Mouse (Mus musculus) kidney, postnatal 0 days (tissue): ENCODE data around the gene Lmod2. TPM values are rescaled to one million over a fixed set of nuclear protein-coding genes. Genes with fewer than 3 reads are reported as not detected.

Source experiments
- ATAC-seq: fragments of 200-750 bp; cut with Nextera tagmentation; replicated peaks from 2 replicates; pipeline ENCODE4 v1.8.0; 2017; ENCODE audit warnings: low read depth, moderate number of reproducible peaks, moderate TSS enrichment, moderate library complexity; ENCODE audit not compliant: low FRiP score
- DNase-seq: peaks from one replicate; pipeline ENCODE4 v3.0.0-alpha.2; 2016; ENCODE audit warnings: low spot score
- H3K27ac ChIP-seq: fragments of 300-500 bp; sonication (generic); 2 replicates; pipeline ENCODE4 v1.5.1; 2014; ENCODE audit warnings: mild to moderate bottlenecking
- H3K27me3 ChIP-seq: fragments of 300-500 bp; sonication (generic); 2 replicates; pipeline ENCODE4 v1.6.1; 2014; ENCODE audit warnings: low read length, mixed read lengths; ENCODE audit not compliant: insufficient read depth
- H3K36me3 ChIP-seq: fragments of 300-500 bp; sonication (generic); 2 replicates; pipeline ENCODE4 v1.6.1; 2014; ENCODE audit warnings: low read length, mixed read lengths; ENCODE audit not compliant: insufficient read depth
- H3K4me1 ChIP-seq: fragments of 300-500 bp; sonication (generic); replicated peaks from 2 replicates; pipeline ENCODE4 v1.6.1; 2014; ENCODE audit warnings: antibody characterized with exemption, low read length, mixed read lengths; ENCODE audit not compliant: insufficient read depth
- H3K4me2 ChIP-seq: fragments of 300-500 bp; sonication (generic); 2 replicates; pipeline ENCODE4 v1.6.1; 2014; ENCODE audit warnings: mild to moderate bottlenecking, low read length, moderate library complexity, mixed read lengths
- H3K4me3 ChIP-seq: fragments of 300-500 bp; sonication (generic); replicated peaks from 2 replicates; pipeline ENCODE4 v1.5.1; 2014; ENCODE audit warnings: low read depth, low read length
- H3K9ac ChIP-seq: fragments of 300-500 bp; sonication (generic); 2 replicates; pipeline ENCODE4 v1.6.1; 2014; ENCODE audit warnings: low read depth, low read length
- H3K9me3 ChIP-seq: fragments of 300-500 bp; sonication (generic); replicated peaks from 2 replicates; pipeline ENCODE4 v1.6.1; 2016; ENCODE audit warnings: low read length, inconsistent platforms, mixed read lengths
- CTCF ChIP-seq: IDR thresholded peaks from 2 replicates; pipeline ENCODE4 v1.5.1; 2016; ENCODE audit warnings: antibody characterized with exemption, low read depth, mild to moderate bottlenecking, moderate library complexity
- WGBS: fragments of 180-500 bp; shearing (Covaris S2); extraction: QIAGEN DNeasy Blood & Tissue Kit; methylation state at CpG from one replicate; pipeline ENCODE4 v1.1.7; 2014; 5-methylcytosine and 5-hydroxymethylcytosine counted together
- polyA plus RNA-seq: library from polyadenylated mRNA; unstranded; fragments of >200 nt; fragmentation: Nextera tagmentation; extraction: Ambion mirVana; gene quantifications from 2 replicates; pipeline ENCODE4 v1.2.1, GENCODE M21; 2015

The Lmod2 gene
- polyA plus RNA-seq, 1 experiment from 2014 or later = not detected

DNA sequence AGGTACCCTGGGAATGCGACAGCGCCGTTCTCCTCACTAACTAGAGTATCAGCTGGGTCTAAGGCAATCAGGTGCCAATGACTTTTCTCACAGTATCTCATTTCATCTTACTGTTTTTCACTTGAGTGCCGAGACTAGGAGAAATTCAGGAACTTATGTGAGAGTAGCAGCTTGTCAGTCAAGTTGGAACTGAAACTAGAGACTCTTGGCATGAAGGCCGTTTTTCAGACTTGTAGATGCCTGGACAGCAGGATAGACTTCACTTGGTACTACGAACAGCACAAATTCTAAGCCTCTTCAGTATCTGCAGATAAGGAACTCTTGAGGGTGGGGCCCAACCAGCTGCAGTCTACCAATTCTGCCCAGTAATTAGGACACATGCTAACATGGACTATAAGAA lies 2.6 kb downstream of the Lmod2 start:
- Histone ChIP-seq H3K4me2 (no peak overlapping the region), H3K27ac (no peak overlapping the region), H3K9ac (no peak overlapping the region), H3K4me3 (no peak overlapping the region), H3K4me1 (no peaks in the 10 kb centered on the region), H3K36me3 (no peaks in the 10 kb centered on the region), H3K9me3 (no peaks in the 10 kb centered on the region), H3K27me3 (no peaks in the 10 kb centered on the region)
- ATAC-seq (no peak), DNase-seq (no peak)
- 82% methylated on average over 6 of the region's 6 CpGs for WGBS
- no peak for TF ChIP-seq CTCF

DNA sequence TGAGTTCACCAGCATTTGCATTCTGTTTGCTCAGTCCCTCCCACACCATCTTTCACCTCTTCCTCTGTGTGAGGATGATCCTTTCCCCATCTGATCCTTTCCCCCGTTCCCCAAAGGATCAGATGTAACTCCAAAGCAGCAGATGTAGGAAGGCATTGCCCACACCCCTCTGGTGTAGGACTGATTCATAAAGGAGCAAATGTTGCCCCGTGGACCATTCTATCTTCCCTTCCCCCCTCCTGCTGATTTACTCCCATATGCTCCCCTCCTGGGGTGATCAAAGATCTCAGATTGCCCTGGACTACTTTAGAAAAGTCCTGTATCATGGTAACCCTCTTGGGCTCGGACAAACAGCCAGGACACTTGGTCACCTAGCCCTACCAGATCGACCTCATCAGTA lies 3.2 kb downstream of the Lmod2 start:
- Histone ChIP-seq H3K27ac (no peak overlapping the region), H3K9ac (no peak overlapping the region), H3K4me1 (no peaks in the 10 kb centered on the region), H3K9me3 (no peaks in the 10 kb centered on the region), H3K36me3 (no peaks in the 10 kb centered on the region), H3K4me3 (no peak overlapping the region), H3K4me2 (no peak overlapping the region), H3K27me3 (no peaks in the 10 kb centered on the region)
- TF ChIP-seq CTCF = no peak
- 61% methylated on average over 4 of the region's 4 CpGs for WGBS
- ATAC-seq = no peak
- DNase-seq = no peak

DNA sequence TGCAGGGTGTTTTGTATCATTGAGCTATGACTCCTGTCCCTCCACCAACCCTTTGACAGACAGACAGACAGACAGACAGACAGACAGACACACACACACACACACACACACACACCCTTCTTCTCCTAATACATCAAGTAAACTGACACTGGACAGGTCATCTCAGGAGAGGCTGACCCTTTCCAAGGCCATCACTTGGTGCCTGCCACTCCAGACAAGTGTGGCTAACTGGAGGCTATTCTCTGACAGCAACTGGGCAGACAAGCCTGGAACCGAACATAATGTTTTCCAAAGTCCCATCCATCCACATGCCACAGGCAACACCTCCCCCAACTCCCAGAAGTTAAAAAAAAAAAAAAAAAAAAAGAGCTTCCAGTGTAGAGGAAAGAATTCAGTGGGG lies 4.1 kb downstream of the Lmod2 start:
- Histone ChIP-seq H3K4me1 (no peaks in the 10 kb centered on the region), H3K9me3 (no peaks in the 10 kb centered on the region), H3K27ac (no peak overlapping the region), H3K9ac (no peak overlapping the region), H3K36me3 (no peaks in the 10 kb centered on the region), H3K4me3 (no peak overlapping the region), H3K4me2 (no peak overlapping the region), H3K27me3 (no peaks in the 10 kb centered on the region)
- DNase-seq = no peak
- no peak for TF ChIP-seq CTCF
- 15% methylated on average over 1 of the region's 1 CpGs for WGBS
- no peak for ATAC-seq

DNA sequence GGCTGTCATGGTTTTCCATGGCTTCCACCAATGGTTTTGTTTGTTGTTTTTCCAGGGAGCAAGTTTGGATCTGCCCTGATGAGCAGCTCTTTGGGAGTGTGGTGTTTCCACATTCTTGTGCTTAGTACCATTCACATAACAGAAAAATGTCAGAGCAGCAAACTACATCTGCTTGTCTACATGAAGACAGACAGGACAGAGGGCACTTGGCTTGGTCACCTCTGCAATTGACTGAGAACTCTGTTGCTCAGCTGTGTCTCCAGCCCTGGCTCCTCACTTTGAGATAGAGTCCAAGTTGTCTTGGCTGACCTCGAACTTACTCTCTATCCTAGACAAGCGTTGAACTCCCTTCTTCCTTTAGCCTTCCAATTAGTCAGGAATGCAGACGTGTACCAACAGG lies 4.8 kb downstream of the Lmod2 start:
- no peaks in the 10 kb centered on the region for H3K27me3 ChIP-seq
- no peak for TF ChIP-seq CTCF
- no peak overlapping the region for H3K4me2 ChIP-seq
- WGBS = 81% methylated on average over 3 of the region's 3 CpGs
- DNase-seq (no peak), ATAC-seq (no peak)
- no peak overlapping the region for H3K4me3 ChIP-seq
- H3K9ac ChIP-seq = no peak overlapping the region
- H3K27ac ChIP-seq = no peak overlapping the region
- no peaks in the 10 kb centered on the region for H3K4me1 ChIP-seq
- H3K9me3 ChIP-seq = no peaks in the 10 kb centered on the region
- H3K36me3 ChIP-seq = no peaks in the 10 kb centered on the region

DNA sequence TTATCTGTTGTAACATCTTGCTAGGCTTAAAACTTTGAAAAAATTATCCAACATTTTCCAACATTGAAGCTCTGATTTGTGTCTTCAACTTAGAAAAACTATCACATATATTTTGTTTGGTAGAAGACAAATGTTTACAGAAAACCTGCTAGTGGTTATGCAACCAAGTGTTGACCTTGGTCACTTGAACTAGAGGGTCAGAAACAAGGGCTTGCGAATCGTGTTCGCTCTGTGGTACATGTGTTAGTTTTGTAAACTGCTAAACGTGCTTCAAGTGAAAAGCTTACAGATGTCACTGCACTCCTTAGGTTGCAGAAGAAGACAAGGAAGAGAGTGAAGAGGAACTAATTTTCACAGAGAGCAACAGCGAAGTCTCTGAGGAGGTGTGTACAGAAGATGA lies 5.4 kb downstream of the Lmod2 start:
- no peak overlapping the region for H3K4me2 ChIP-seq
- WGBS = 85% methylated on average over 5 of the region's 5 CpGs
- H3K27ac ChIP-seq = no peak overlapping the region
- H3K9me3 ChIP-seq = no peaks in the 10 kb centered on the region
- H3K4me3 ChIP-seq = no peak overlapping the region
- DNase-seq = no peak
- H3K36me3 ChIP-seq = no peaks in the 10 kb centered on the region
- TF ChIP-seq CTCF = no peak
- H3K9ac ChIP-seq = no peak overlapping the region
- H3K27me3 ChIP-seq = no peaks in the 10 kb centered on the region
- H3K4me1 ChIP-seq = no peaks in the 10 kb centered on the region
- no peak for ATAC-seq

DNA sequence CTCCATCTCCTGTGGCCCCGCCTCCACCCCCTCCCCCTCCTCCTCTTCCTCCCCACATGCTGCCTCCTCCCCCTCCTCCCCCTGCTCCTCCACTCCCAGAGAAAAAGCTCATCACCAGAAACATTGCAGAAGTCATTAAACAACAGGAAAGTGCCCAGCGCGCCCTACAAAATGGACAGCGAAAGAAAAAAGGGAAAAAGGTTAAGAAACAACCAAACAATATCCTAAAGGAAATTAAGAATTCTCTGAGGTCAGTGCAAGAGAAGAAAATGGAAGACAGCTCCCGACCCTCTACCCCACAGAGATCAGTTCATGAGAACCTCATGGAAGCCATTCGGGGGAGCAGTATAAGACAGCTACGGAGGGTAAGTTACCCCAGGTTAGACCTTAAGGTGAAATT lies 6.7 kb downstream of the Lmod2 start:
- WGBS = 98% methylated on average over 7 of the region's 7 CpGs
- H3K27me3 ChIP-seq = no peaks in the 10 kb centered on the region
- H3K4me3 ChIP-seq = no peak overlapping the region
- H3K36me3 ChIP-seq = no peaks in the 10 kb centered on the region
- DNase-seq = no peak
- no peak for TF ChIP-seq CTCF
- H3K9me3 ChIP-seq = no peaks in the 10 kb centered on the region
- no peak overlapping the region for H3K9ac ChIP-seq
- no peak overlapping the region for H3K27ac ChIP-seq
- no peak overlapping the region for H3K4me2 ChIP-seq
- H3K4me1 ChIP-seq = no peaks in the 10 kb centered on the region
- ATAC-seq = no peak

DNA sequence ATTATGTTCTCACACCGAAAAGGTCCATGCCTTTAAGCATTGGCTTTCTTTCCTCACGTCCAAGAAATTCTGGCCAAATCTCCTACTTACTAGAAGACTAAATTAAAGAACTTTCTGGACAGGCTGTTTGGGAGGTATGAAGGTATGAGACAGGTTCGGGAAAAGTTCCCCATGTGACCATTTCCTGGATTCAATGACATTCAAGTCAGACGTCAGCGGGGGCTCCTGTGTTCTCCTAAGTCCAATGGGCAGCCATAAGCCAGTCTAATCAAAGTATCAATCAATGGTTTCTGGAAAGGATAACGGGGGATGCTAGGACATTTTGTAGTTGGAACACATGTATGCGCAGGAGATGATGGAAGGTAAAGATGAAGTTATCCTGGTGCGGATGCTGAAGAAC lies 8.1 kb downstream of the Lmod2 start:
- Histone ChIP-seq H3K9ac (no peak overlapping the region), H3K9me3 (no peaks in the 10 kb centered on the region), H3K27ac (no peak overlapping the region), H3K36me3 (no peaks in the 10 kb centered on the region), H3K4me2 (no peak overlapping the region), H3K27me3 (no peaks in the 10 kb centered on the region), H3K4me3 (no peak overlapping the region), H3K4me1 (no peaks in the 10 kb centered on the region)
- ATAC-seq (no peak), DNase-seq (no peak)
- TF ChIP-seq CTCF = no peak
- WGBS = 95% methylated on average over 8 of the region's 8 CpGs
